Mouse (Mus musculus) embryonic facial prominence, embryonic 13.5 days (tissue): ENCODE results near the gene Ccr6. TPM values are rescaled to one million over a fixed set of nuclear protein-coding genes. Genes with fewer than 3 reads are reported as not detected.
"Not testable (repeated sequence)": the region's sequence is repeated elsewhere in the genome, so short reads cannot be mapped to it uniquely, and the experiment has no call there.

Experiments
- ATAC-seq: fragments of 200-750 bp; cut with Nextera tagmentation; 2 replicates; pipeline ENCODE4 v1.8.0; 2017; ENCODE audit warnings: low read depth; ENCODE audit not compliant: insufficient number of reproducible peaks, insufficient read depth, low FRiP score, low TSS enrichment
- H3K27ac ChIP-seq: fragments of 300-500 bp; sonication (generic); 2 replicates; pipeline ENCODE4 v1.5.1; 2015; ENCODE audit warnings: moderate library complexity, mild to moderate bottlenecking, inconsistent platforms
- H3K27me3 ChIP-seq: fragments of 300-500 bp; sonication (generic); 2 replicates; pipeline ENCODE4 v1.6.1; 2015; ENCODE audit warnings: mild to moderate bottlenecking, inconsistent platforms
- H3K36me3 ChIP-seq: fragments of 300-500 bp; sonication (generic); 2 replicates; pipeline ENCODE4 v1.6.1; 2015; ENCODE audit warnings: mild to moderate bottlenecking, inconsistent platforms
- H3K4me1 ChIP-seq: fragments of 300-500 bp; sonication (generic); 2 replicates; pipeline ENCODE4 v1.6.1; 2015; ENCODE audit warnings: inconsistent platforms
- H3K4me2 ChIP-seq: fragments of 300-500 bp; sonication (generic); 2 replicates; pipeline ENCODE4 v1.6.1; 2015; ENCODE audit warnings: moderate library complexity, mild to moderate bottlenecking, inconsistent platforms
- H3K4me3 ChIP-seq: fragments of 300-500 bp; sonication (generic); 2 replicates; pipeline ENCODE4 v1.5.1; 2015; ENCODE audit warnings: mild to moderate bottlenecking, inconsistent platforms
- H3K9ac ChIP-seq: fragments of 300-500 bp; sonication (generic); 2 replicates; pipeline ENCODE4 v1.6.1; 2015; ENCODE audit warnings: mild to moderate bottlenecking, inconsistent platforms
- H3K9me3 ChIP-seq: fragments of 300-500 bp; sonication (generic); 2 replicates; pipeline ENCODE4 v1.6.1; 2016; ENCODE audit warnings: inconsistent platforms
- WGBS: fragments of 180-500 bp; shearing (Covaris S2); methylation state at CpG from one replicate; pipeline ENCODE4 v1.1.7; 2015; ENCODE audit warnings: mixed read lengths; 5-methylcytosine and 5-hydroxymethylcytosine counted together
- polyA plus RNA-seq: library from polyadenylated mRNA; unstranded; fragments of >200 nt; fragmentation: Nextera tagmentation; extraction: Ambion mirVana; gene quantifications from 2 replicates; pipeline ENCODE4 v1.2.1, GENCODE M21; 2015

Ccr6 gene
- not detected in 2 replicates for polyA plus RNA-seq

GRCm38 (mm10) chr17:8235743-8236142 lies at the start of gene Ccr6:
Gene Ccr6 (plus strand): TSS chr17:8236043.
- H3K4me2 ChIP-seq: no peak within 1 kb of the TSS
- no peaks in the 10 kb centered on the region for H3K27me3 ChIP-seq
- 74% methylated on average over 3 of the region's 3 CpGs for WGBS
- ATAC-seq: no peak
- no peaks in the 10 kb centered on the region for H3K4me1 ChIP-seq
- H3K27ac ChIP-seq: no peak within 1 kb of the TSS
- no peak within 1 kb of the TSS for H3K4me3 ChIP-seq
- no peak within 1 kb of the TSS for H3K9ac ChIP-seq
- no peaks in the 10 kb centered on the region for H3K9me3 ChIP-seq
- no peaks in the 10 kb centered on the region for H3K36me3 ChIP-seq

- no peak overlapping the region for H3K4me2 ChIP-seq
- no peak overlapping the region for H3K4me3 ChIP-seq
- H3K4me1 ChIP-seq: no peaks in the 10 kb centered on the region
- WGBS: 87% methylated on average over 8 of the region's 8 CpGs
- peaks cover 68% of the 10 kb centered on the region for H3K36me3 ChIP-seq
- no peak overlapping the region for H3K27ac ChIP-seq
- no peaks in the 10 kb centered on the region for H3K9me3 ChIP-seq
- H3K9ac ChIP-seq: no peak overlapping the region
- H3K27me3 ChIP-seq: no peaks in the 10 kb centered on the region
- no peak for ATAC-seq
Measured at GRCm38 (mm10) chr17:8193678-8194077, 42.2 kb upstream of the Ccr6 start.

GRCm38 (mm10) chr17:8195685-8196376 lies 40.0 kb upstream of the Ccr6 start:
- no peaks in the 10 kb centered on the region for H3K9me3 ChIP-seq
- 91% methylated on average over 8 of the region's 8 CpGs for WGBS

GRCm38 (mm10) chr17:8197652-8198051 lies 38.2 kb upstream of the Ccr6 start:
- Histone ChIP-seq H3K4me1 (no peaks in the 10 kb centered on the region), H3K4me2 (no peak overlapping the region), H3K4me3 (no peak overlapping the region), H3K27me3 (no peaks in the 10 kb centered on the region), H3K9ac (no peak overlapping the region), H3K27ac (no peak overlapping the region), H3K9me3 (no peaks in the 10 kb centered on the region), H3K36me3 (peaks cover 37% of the 10 kb centered on the region)
- 64% methylated on average over 3 of the region's 3 CpGs for WGBS
- no peak for ATAC-seq

More at GRCm38 (mm10) chr17:8195685-8196376, 40.0 kb upstream of the Ccr6 start:
- Histone ChIP-seq H3K9ac (no peak overlapping the region), H3K4me3 (no peak overlapping the region), H3K4me2 (no peak overlapping the region), H3K4me1 (no peaks in the 10 kb centered on the region), H3K27ac (no peak overlapping the region), H3K36me3 (peaks cover 48% of the 10 kb centered on the region), H3K27me3 (no peaks in the 10 kb centered on the region)
- ATAC-seq: no peak

- no peaks in the 10 kb centered on the region for H3K4me1 ChIP-seq
- H3K9me3 ChIP-seq: no peaks in the 10 kb centered on the region
- ATAC-seq: no peak
- H3K36me3 ChIP-seq: peaks cover 27% of the 10 kb centered on the region
- H3K27me3 ChIP-seq: no peaks in the 10 kb centered on the region
- no peak overlapping the region for H3K9ac ChIP-seq
- H3K4me3 ChIP-seq: no peak overlapping the region
- no peak overlapping the region for H3K4me2 ChIP-seq
- WGBS: 87% methylated on average over 11 of the region's 11 CpGs
- H3K27ac ChIP-seq: no peak overlapping the region
Measured at GRCm38 (mm10) chr17:8199067-8199935, 36.5 kb upstream of the Ccr6 start.

- H3K27ac ChIP-seq: no peak overlapping the region
Measured at GRCm38 (mm10) chr17:8199936-8200330, 35.9 kb upstream of the Ccr6 start.

GRCm38 (mm10) chr17:8203487-8203886 lies 32.4 kb upstream of the Ccr6 start:
- H3K4me3 ChIP-seq: no peak overlapping the region
- no peak overlapping the region for H3K27ac ChIP-seq
- ATAC-seq: no peak
- no peaks in the 10 kb centered on the region for H3K36me3 ChIP-seq
- WGBS: 63% methylated on average over 1 of the region's 1 CpGs
- no peaks in the 10 kb centered on the region for H3K9me3 ChIP-seq
- H3K4me2 ChIP-seq: no peak overlapping the region
- H3K27me3 ChIP-seq: no peaks in the 10 kb centered on the region
- no peaks in the 10 kb centered on the region for H3K4me1 ChIP-seq
- no peak overlapping the region for H3K9ac ChIP-seq

More at GRCm38 (mm10) chr17:8199936-8200330, 35.9 kb upstream of the Ccr6 start:
- H3K4me2 ChIP-seq: no peak overlapping the region
- no peak overlapping the region for H3K9ac ChIP-seq
- H3K36me3 ChIP-seq: peaks cover 20% of the 10 kb centered on the region
- no peak for ATAC-seq
- no peaks in the 10 kb centered on the region for H3K9me3 ChIP-seq
- WGBS: 84% methylated on average over 1 of the region's 1 CpGs
- no peaks in the 10 kb centered on the region for H3K27me3 ChIP-seq
- no peaks in the 10 kb centered on the region for H3K4me1 ChIP-seq
- H3K4me3 ChIP-seq: no peak overlapping the region

GRCm38 (mm10) chr17:8205221-8205631 lies 30.6 kb upstream of the Ccr6 start:
- H3K4me3 ChIP-seq, H3K9ac ChIP-seq, H3K27ac ChIP-seq, H3K4me1 ChIP-seq, H3K27me3 ChIP-seq, ATAC-seq, H3K4me2 ChIP-seq, H3K9me3 ChIP-seq, H3K36me3 ChIP-seq: not testable (repeated sequence)
- WGBS: 72% methylated on average over 1 of the region's 1 CpGs

- no peaks in the 10 kb centered on the region for H3K4me1 ChIP-seq
Measured at GRCm38 (mm10) chr17:8206691-8207090, 29.2 kb upstream of the Ccr6 start.

GRCm38 (mm10) chr17:8209696-8210095 lies 26.1 kb upstream of the Ccr6 start:
- Histone ChIP-seq H3K4me1 (no peaks in the 10 kb centered on the region), H3K4me3 (no peak overlapping the region), H3K27me3 (no peaks in the 10 kb centered on the region), H3K9me3 (no peaks in the 10 kb centered on the region), H3K36me3 (no peaks in the 10 kb centered on the region), H3K9ac (no peak overlapping the region), H3K27ac (no peak overlapping the region), H3K4me2 (no peak overlapping the region)
- no peak for ATAC-seq
- whole genome bisulfite sequencing: 79% methylated on average over 2 of the region's 2 CpGs

More at GRCm38 (mm10) chr17:8206691-8207090, 29.2 kb upstream of the Ccr6 start:
- H3K9me3 ChIP-seq: no peaks in the 10 kb centered on the region
- H3K27me3 ChIP-seq: no peaks in the 10 kb centered on the region
- H3K4me3 ChIP-seq: no peak overlapping the region
- no peaks in the 10 kb centered on the region for H3K36me3 ChIP-seq
- 84% methylated on average over 5 of the region's 5 CpGs for WGBS
- no peak overlapping the region for H3K9ac ChIP-seq
- H3K4me2 ChIP-seq: no peak overlapping the region
- no peak overlapping the region for H3K27ac ChIP-seq
- ATAC-seq: no peak

- Histone ChIP-seq H3K4me1 (no peaks in the 10 kb centered on the region), H3K9ac (no peak overlapping the region), H3K36me3 (no peaks in the 10 kb centered on the region), H3K27ac (no peak overlapping the region), H3K27me3 (no peaks in the 10 kb centered on the region), H3K9me3 (no peaks in the 10 kb centered on the region), H3K4me3 (no peak overlapping the region), H3K4me2 (no peak overlapping the region)
- ATAC-seq: no peak
- 57% methylated on average over 3 of the region's 3 CpGs for WGBS
Measured at GRCm38 (mm10) chr17:8210170-8210569, 25.7 kb upstream of the Ccr6 start.

- H3K27ac ChIP-seq: no peak overlapping the region
- no peak for ATAC-seq
- H3K9ac ChIP-seq: no peak overlapping the region
- H3K27me3 ChIP-seq: no peaks in the 10 kb centered on the region
- H3K36me3 ChIP-seq: no peaks in the 10 kb centered on the region
- 76% methylated on average over 10 of the region's 10 CpGs for WGBS
- H3K9me3 ChIP-seq: no peaks in the 10 kb centered on the region
- no peak overlapping the region for H3K4me2 ChIP-seq
- no peak overlapping the region for H3K4me3 ChIP-seq
- no peaks in the 10 kb centered on the region for H3K4me1 ChIP-seq
Measured at GRCm38 (mm10) chr17:8210675-8211074, 25.2 kb upstream of the Ccr6 start.
